Mouse (Mus musculus): ENCODE data around the gene Igsf21. TPM values are rescaled to one million over a fixed set of nuclear protein-coding genes. Genes with fewer than 3 reads are reported as not detected.

Gene Igsf21
- polyA plus RNA-seq, 1 experiment from 2014 or later = 2.9 TPM

DNA sequence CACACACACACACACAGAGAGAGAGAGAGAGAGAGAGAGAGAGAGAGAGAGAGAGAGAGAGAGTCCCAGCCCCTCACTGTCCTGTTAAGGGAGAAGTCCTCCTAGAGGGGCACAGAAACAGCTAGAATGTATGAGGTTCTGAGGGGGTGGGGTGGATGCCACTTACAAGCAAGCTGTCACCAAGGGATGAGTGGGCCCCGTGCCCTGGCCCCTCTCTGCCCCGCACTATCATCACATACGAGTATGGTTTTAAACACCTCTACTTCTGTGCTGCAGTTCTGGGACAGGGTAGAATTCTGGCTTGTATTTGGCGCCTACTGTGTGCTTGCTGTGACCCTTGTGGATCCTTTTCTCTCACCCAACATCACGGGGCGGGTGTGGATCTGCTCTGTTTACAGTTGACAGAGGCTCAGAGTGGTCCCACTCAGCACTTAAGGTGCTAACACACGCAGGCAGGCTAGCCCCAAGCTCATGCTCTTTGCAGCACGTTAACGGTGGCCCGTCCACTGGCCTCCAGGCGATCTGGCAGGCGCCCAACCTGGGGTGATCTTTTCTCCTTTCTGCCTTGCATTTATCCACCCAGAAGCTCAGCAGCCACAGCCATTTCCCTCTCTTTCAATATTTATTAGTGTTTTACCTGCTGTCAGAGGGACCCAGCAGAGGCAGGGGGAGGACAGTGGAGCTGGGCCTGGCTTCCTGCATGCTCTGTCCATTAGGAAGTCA is 116.9 kb downstream of the Igsf21 start:
- H3K27ac ChIP-seq = no peak overlapping the region
- WGBS = 64% methylated on average over 12 of the region's 12 CpGs
- H3K27me3 ChIP-seq = peaks cover 15% of the 10 kb centered on the region
- no peak overlapping the region for H3K4me3 ChIP-seq
- no peak for ATAC-seq (ENCODE audit: insufficient number of reproducible peaks, insufficient read depth, low FRiP score, low TSS enrichment)
- H3K36me3 ChIP-seq = no peaks in the 10 kb centered on the region
- no peak overlapping the region for H3K9ac ChIP-seq
- H3K4me2 ChIP-seq (replicated peaks) = no peak overlapping the region
- H3K9me3 ChIP-seq = no peaks in the 10 kb centered on the region
- H3K4me1 ChIP-seq = no peaks in the 10 kb centered on the region

DNA sequence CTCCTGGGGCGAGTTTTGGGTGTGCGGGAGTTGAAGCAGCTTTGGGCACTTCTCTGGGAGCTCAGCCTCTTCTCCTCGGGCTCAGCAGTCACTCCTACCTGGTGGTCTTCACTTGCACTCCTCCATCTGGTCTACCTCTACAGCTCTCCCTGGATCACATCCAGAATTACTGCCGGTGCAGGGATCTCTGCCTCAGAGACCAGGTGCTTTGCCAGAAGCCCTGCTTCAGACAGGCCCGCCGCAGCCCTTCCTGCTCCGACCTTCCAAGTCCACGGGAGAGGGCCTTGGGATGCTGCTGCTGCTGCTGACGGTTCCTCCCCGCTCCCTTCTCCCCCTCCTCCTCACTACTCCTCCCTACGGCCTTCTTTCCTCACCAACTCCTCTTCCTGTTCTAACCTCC is 118.5 kb downstream of the Igsf21 start:
- Histone ChIP-seq H3K4me1 (no peaks in the 10 kb centered on the region), H3K36me3 (no peaks in the 10 kb centered on the region), H3K4me3 (no peak overlapping the region), H3K27me3 (peaks cover 15% of the 10 kb centered on the region), H3K9ac (no peak overlapping the region), H3K9me3 (no peaks in the 10 kb centered on the region), H3K27ac (no peak overlapping the region), H3K4me2 (replicated peaks) (no peak overlapping the region)
- 81% methylated on average over 11 of the region's 11 CpGs for WGBS
- ATAC-seq (ENCODE audit: insufficient number of reproducible peaks, insufficient read depth, low FRiP score, low TSS enrichment) = no peak

DNA sequence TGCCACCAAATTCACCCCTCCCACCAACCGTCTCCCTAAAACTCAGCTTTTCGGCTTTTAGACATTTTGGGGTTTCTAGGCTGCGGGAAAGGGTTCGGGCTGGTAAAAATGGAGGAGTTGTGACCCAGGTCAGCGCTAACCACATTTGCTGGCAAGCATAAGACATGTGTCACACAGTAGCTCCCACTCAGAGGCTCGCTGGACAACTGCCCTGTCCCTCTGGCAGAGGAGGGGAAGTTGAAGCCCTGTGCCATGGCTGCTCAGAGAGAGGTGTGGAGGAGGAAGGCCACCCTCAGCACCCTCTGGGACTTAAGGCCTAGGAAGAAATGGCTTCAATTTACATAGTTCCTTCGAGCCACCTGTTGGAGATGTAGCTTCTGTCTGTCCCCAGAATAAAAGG is 120.8 kb downstream of the Igsf21 start:
- Histone ChIP-seq H3K4me1 (no peaks in the 10 kb centered on the region), H3K36me3 (no peaks in the 10 kb centered on the region), H3K9ac (no peak overlapping the region), H3K4me2 (replicated peaks) (no peak overlapping the region), H3K9me3 (no peaks in the 10 kb centered on the region), H3K27me3 (0 out of 2 replicates have a peak, but pooled peaks cover 2% of the 10 kb centered on the region), H3K27ac (no peak overlapping the region), H3K4me3 (no peak overlapping the region)
- no peak for ATAC-seq (ENCODE audit: insufficient number of reproducible peaks, insufficient read depth, low FRiP score, low TSS enrichment)
- WGBS = 87% methylated on average over 7 of the region's 7 CpGs

DNA sequence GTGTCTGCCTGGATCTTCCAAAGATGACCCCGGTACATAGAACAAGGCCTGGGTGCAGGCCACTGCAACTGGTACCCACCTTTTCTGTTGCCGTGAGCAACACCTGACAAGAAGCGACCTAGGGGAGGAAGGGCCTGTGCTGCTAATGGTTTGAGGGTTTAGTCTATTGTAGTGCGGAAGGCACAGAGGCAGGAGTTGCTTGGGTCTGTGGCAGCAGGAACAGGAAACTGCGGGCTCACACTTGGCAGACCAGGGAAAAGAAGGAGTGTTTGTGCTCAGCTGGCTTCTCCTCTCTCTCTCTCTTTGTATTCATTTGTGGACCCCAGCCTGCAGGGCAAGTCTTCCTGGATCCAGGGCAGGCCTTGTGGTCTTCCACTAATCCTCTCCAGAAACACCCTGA is 124.0 kb downstream of the Igsf21 start:
- H3K27ac ChIP-seq = no peak overlapping the region
- no peaks in the 10 kb centered on the region; the same call in 1 of the 2 replicates for H3K27me3 ChIP-seq
- 75% methylated on average over 5 of the region's 5 CpGs for WGBS
- no peak for ATAC-seq (ENCODE audit: insufficient number of reproducible peaks, insufficient read depth, low FRiP score, low TSS enrichment)
- H3K4me2 ChIP-seq (replicated peaks) = no peak overlapping the region
- H3K9me3 ChIP-seq = no peaks in the 10 kb centered on the region
- no peak overlapping the region for H3K4me3 ChIP-seq
- no peak overlapping the region for H3K9ac ChIP-seq
- H3K36me3 ChIP-seq = no peaks in the 10 kb centered on the region
- H3K4me1 ChIP-seq = no peaks in the 10 kb centered on the region

DNA sequence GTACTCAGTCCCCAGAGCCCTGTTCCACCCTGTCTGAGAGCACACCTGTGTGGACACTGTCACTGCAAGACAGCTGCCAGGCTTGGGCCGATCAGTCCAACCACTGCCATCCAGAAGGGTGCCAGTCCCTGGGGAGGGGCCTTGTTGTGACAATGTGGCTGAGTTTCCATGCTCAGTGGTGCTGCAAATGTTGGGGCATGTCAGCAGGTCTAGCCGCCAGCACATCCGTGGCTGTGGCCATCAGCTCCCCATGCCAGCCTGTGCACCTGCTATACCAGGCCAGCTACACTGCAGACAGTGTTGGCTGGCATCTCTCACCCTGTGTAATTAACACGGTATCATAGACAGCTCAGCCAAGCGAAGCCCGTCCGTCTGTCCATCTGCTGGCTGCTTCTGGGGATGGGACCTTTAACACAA is 129.3 kb downstream of the Igsf21 start:
- Histone ChIP-seq H3K27ac (no peak overlapping the region), H3K4me1 (no peaks in the 10 kb centered on the region), H3K9ac (no peak overlapping the region), H3K27me3 (no peaks in the 10 kb centered on the region; the same call in 1 of the 2 replicates), H3K9me3 (no peaks in the 10 kb centered on the region), H3K36me3 (no peaks in the 10 kb centered on the region), H3K4me3 (no peak overlapping the region), H3K4me2 (replicated peaks) (no peak overlapping the region)
- whole genome bisulfite sequencing = 94% methylated on average over 7 of the region's 7 CpGs
- ATAC-seq (ENCODE audit: insufficient number of reproducible peaks, insufficient read depth, low FRiP score, low TSS enrichment) = no peak

DNA sequence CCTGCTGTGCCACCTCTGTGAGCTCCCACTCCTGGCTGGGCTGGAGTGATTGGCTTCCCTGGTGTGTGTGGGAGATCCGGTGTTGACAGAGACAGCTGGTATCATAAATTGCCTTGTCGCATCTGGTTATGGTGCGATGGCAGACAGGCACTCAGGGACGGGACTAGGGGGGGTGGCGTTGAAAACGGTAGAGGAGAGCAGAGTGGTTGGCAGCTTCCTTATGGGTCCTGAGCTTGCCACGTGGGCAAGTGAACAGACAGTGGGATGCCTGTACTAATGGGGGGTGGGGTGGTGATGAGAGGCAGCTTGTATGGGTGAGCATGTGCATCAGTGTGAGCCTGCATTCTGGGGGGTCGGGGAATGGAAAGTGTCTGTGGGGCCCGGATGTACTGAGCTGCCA is 130.8 kb downstream of the Igsf21 start:
- Histone ChIP-seq H3K4me2 (replicated peaks) (no peak overlapping the region), H3K36me3 (no peaks in the 10 kb centered on the region), H3K4me1 (no peaks in the 10 kb centered on the region), H3K27me3 (peaks cover 3% of the 10 kb centered on the region), H3K4me3 (no peak overlapping the region), H3K27ac (no peak overlapping the region), H3K9me3 (no peaks in the 10 kb centered on the region), H3K9ac (no peak overlapping the region)
- no peak for ATAC-seq (ENCODE audit: insufficient number of reproducible peaks, insufficient read depth, low FRiP score, low TSS enrichment)
- 81% methylated on average over 9 of the region's 9 CpGs for WGBS

DNA sequence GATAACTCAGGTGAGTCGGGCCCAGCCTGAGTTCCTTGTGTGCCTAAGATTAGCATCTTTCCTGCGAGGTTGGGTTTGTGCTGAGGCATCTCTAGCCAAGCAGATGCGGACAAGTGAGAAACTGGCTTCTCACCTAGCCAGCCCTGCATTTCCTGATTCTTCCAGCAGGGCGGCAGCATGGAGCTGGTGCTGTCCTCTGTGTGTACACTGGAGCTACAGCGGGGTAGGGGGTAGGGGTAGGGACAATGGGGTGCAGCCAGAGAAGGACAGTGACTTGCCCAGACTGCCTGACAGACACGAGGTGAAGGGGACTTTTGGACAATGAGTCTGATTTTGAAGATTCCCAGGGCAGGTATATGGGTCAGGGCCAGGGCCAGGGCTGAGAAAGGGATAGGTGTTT is 131.5 kb downstream of the Igsf21 start:
- H3K4me2 ChIP-seq (replicated peaks) = no peak overlapping the region
- no peaks in the 10 kb centered on the region for H3K4me1 ChIP-seq
- H3K4me3 ChIP-seq = no peak overlapping the region
- H3K27me3 ChIP-seq = peaks cover 10% of the 10 kb centered on the region
- no peak for ATAC-seq (ENCODE audit: insufficient number of reproducible peaks, insufficient read depth, low FRiP score, low TSS enrichment)
- H3K9me3 ChIP-seq = no peaks in the 10 kb centered on the region
- H3K36me3 ChIP-seq = no peaks in the 10 kb centered on the region
- no peak overlapping the region for H3K9ac ChIP-seq
- no peak overlapping the region for H3K27ac ChIP-seq
- 93% methylated on average over 6 of the region's 6 CpGs for WGBS

DNA sequence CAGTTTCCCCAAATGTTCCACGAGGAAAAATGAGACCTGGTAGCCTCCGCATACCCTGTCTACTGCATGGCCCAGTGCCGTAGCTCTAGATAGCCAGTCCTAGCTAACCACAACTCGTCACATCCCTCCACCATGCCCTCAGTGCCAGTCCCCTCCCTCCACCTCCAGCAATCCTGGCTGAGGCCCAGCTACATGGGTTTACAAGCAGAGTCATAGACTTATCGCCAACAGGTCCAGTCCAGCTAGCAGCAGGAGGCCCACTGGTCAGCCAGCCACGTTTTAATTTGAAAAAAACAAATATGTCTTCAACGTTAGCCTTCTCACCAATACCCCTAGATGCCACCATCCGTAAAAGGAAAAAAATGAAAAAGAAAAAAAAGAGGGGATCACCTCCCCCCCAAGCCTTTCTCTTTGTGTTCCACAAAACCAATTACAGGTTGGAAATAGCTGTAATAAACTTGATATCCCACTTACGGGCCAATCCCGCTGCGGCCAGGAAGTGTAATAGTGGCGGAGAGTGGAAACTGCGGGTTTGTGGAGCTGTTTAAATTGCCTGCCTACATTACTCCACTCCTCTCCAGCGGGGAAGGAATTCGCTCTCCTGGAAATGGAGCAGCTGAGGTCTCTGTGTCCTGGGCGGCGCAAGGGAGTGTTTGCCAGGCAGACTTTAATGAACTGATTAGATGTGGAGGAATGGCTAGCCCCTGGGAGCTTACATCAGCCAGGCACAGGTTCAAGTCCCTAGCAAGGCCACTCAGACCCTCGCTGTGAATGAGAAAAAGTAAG is 132.7 kb downstream of the Igsf21 start:
- H3K9me3 ChIP-seq = no peaks in the 10 kb centered on the region
- H3K36me3 ChIP-seq = no peaks in the 10 kb centered on the region
- H3K9ac ChIP-seq = no peak overlapping the region
- no peak overlapping the region for H3K4me2 ChIP-seq (replicated peaks)
- whole genome bisulfite sequencing = 78% methylated on average over 18 of the region's 18 CpGs
- H3K4me1 ChIP-seq = peaks cover 6% of the 10 kb centered on the region; the same call in 1 of the 2 replicates
- no peak overlapping the region for H3K27ac ChIP-seq
- peaks cover 22% of the 10 kb centered on the region for H3K27me3 ChIP-seq
- no peak for ATAC-seq (ENCODE audit: insufficient number of reproducible peaks, insufficient read depth, low FRiP score, low TSS enrichment)
- H3K4me3 ChIP-seq = no peak overlapping the region

DNA sequence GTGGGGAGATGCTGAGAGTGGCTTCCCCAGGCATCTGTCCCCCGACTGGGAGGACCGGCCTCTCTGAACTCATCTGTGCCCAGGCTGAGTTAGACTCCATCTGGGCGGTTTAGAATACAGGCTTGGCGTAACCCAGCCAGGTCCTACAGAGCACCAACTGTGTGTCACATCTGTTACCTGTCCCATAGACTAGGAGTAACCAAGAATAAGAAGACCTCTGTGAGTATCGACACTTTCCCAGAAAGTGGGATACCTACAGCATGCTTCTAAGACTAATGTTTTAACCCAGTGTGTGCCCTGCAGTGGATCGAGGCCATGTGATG is 137.0 kb downstream of the Igsf21 start:
- Histone ChIP-seq H3K36me3 (no peaks in the 10 kb centered on the region), H3K27ac (no peak overlapping the region), H3K9ac (no peak overlapping the region; the same call in 1 of the 2 replicates), H3K4me2 (replicated peaks) (peak overlapping the region; percentile 39), H3K9me3 (no peaks in the 10 kb centered on the region), H3K4me1 (peaks cover 16% of the 10 kb centered on the region), H3K27me3 (peaks cover 54% of the 10 kb centered on the region), H3K4me3 (peak overlapping the region; percentile 12; the same call in 1 of the 2 replicates)
- 31% methylated on average over 6 of the region's 6 CpGs for WGBS
- no peak for ATAC-seq (ENCODE audit: insufficient number of reproducible peaks, insufficient read depth, low FRiP score, low TSS enrichment)

DNA sequence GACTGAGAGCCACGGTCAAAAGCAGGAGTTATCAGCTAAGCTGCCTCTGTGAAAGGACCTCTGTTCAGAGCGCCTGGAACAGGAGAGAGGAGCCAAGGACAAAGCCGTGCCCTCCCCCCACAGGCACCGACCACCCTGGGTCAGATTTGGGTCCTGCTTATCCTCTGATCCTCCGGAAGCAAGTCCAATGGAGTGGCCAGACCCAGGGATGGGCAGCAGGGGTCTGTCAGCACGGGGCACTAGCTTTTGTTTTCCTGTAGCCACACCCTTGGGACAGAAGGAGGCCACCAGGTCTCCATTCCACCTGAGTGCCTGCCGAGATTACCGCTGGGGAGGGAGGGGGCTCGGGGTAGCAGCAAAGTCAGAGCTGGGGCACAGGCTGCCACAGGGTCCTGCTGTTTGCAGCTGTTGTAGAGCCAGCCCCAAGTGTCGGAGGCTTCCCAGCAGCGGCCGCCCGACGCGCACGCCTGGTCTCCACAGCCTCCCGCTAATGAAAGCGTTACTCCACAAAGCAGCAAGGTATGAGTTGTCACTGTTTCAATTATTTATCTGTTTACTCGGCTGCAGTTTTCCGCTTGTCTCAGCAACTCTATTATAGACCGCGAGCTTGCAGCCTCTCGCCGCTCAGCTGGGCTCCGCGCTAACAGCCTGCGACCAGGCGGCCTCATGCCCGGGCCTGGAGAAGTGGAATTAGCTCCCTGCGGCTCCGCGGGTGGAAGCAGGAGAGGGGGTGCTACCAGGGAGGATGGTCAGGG is 137.5 kb downstream of the Igsf21 start:
- ATAC-seq (ENCODE audit: insufficient number of reproducible peaks, insufficient read depth, low FRiP score, low TSS enrichment) = 0 out of 2 replicates have a peak, but pooled peaks have one; percentile 8
- Histone ChIP-seq H3K36me3 (no peaks in the 10 kb centered on the region), H3K27ac (no peak overlapping the region), H3K9me3 (no peaks in the 10 kb centered on the region), H3K4me3 (peak overlapping the region; percentile 12; the same call in 1 of the 2 replicates), H3K27me3 (peaks cover 59% of the 10 kb centered on the region), H3K4me2 (replicated peaks) (peak overlapping the region; percentile 39), H3K9ac (peak overlapping the region; percentile 24; the same call in 1 of the 2 replicates), H3K4me1 (peaks cover 19% of the 10 kb centered on the region)
- 2% methylated on average over 32 of the region's 32 CpGs for WGBS

DNA sequence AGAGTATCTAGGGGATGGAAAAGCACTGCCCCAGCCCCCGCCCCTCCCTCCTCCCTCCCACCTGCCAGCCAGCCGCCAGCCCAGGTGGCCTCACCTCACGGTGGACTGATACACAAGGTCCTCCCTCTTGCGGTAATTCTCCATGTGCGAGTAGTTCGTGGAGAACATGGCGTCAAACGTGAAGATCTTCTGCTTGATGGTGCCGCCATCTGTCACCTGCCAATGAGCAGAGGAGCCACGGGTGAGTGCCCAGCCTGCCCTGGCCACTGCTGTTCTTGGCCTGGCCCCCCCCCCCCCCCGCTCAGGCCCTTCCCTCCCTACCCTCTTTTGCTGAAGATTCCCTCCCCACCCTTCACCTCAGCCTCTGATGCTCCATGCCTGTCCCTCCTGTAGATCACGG is 139.4 kb downstream of the Igsf21 start:
- H3K9ac ChIP-seq = no peak overlapping the region
- H3K4me1 ChIP-seq = peaks cover 33% of the 10 kb centered on the region
- whole genome bisulfite sequencing = 77% methylated on average over 11 of the region's 12 CpGs
- no peak overlapping the region for H3K4me2 ChIP-seq (replicated peaks)
- H3K36me3 ChIP-seq = no peaks in the 10 kb centered on the region
- H3K4me3 ChIP-seq = no peak overlapping the region
- H3K27me3 ChIP-seq = peaks cover 76% of the 10 kb centered on the region
- no peak overlapping the region for H3K27ac ChIP-seq
- no peaks in the 10 kb centered on the region for H3K9me3 ChIP-seq
- no peak for ATAC-seq (ENCODE audit: insufficient number of reproducible peaks, insufficient read depth, low FRiP score, low TSS enrichment)
